Mouse (Mus musculus) cortical plate, adult 2 months (tissue): ENCODE results near the gene Tmem136.

Experiments
- CTCF ChIP-seq: fragments of 200-500 bp; IDR thresholded peaks from 2 replicates; pipeline ENCODE4 v1.5.1; 2011; ENCODE audit warnings: mild to moderate bottlenecking, control low read depth, low read length; ENCODE audit not compliant: insufficient read depth; ENCODE audit errors: extremely low read depth
- POLR2A ChIP-seq: fragments of 200-500 bp; IDR thresholded peaks from 2 replicates; pipeline ENCODE4 v1.6.1; 2011; ENCODE audit warnings: mild to moderate bottlenecking, low read length, control low read depth; ENCODE audit not compliant: insufficient read depth; ENCODE audit errors: extremely low read depth

DNA sequence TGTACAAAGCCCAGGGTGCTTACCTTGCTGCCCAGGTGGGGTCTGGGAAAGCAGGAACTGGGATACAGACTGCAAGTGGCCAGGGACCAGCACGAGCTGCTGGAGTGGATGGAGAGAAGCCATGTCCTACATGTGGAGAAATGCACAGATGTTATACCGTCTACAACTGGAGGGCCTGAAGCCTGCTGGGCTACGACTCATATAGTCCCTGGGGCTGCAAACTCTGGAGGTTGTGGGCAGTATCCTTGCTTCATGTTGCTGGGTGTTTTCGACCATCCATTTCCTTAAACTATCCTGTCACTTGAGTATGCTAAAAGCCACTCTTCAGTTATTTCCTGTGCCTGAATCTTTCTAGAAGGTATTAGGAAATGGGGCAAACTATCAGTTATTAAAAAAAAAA is 28.8 kb upstream of the Tmem136 start:
- TF ChIP-seq CTCF = no peak
- TF ChIP-seq POLR2A = no peak
